Mouse (Mus musculus): ENCODE measurements at regions not wholly inside any gene's neighbourhood (a gene's known extent, or its start where the extent isn't known, plus 50 kb on each side); places are given as distances from the start of the nearest gene placed in this dataset.
A peak's percentile ranks its signal among the peaks of the same experiment; 100 is the strongest.

DNA sequence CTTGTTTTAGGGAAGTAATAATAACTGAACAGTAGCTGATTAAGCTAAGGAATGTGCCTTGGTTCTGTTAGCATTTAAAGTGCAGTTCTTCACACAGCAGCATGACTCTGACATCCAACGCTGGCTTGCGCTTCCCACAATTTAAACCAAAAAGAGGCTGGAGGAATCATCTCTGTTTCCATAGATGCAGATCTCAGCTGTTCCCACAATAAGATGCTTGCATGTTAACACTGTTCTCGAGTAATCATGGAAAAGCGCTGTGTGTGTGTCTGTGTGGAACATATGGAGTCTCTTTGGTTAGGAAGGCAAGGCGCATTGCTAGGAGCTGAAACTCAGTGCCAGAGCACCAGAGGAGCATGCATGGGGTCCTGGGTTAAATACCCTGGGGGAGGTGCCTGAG is 56.7 kb upstream of the Nudt7 start:
- H3K4me1 ChIP-seq (ENCODE audit: insufficient read depth, low read depth, low read length) = no peaks in the 10 kb centered on the region
- ATAC-seq (no peak), DNase-seq (ENCODE audit: low spot score) (no peak)
- H3K9me3 ChIP-seq (ENCODE audit: low read length) = no peaks in the 10 kb centered on the region
- no peak overlapping the region for H3K27ac ChIP-seq (ENCODE audit: low read length)
- H3K4me2 ChIP-seq (replicated peaks; ENCODE audit: low read depth, low read length) = no peak overlapping the region
- H3K9ac ChIP-seq (replicated peaks; ENCODE audit: low read depth) = no peak overlapping the region
- TF ChIP-seq EP300 (IDR thresholded peaks at IDR 0.05) (no peak), CTCF (IDR thresholded peaks at IDR 0.05) (no peak)
- H3K4me3 ChIP-seq (ENCODE audit: low read depth, low read length) = no peak overlapping the region
- 80% methylated on average over 5 of the region's 5 CpGs for WGBS
- H3K27me3 ChIP-seq (replicated peaks; ENCODE audit: insufficient read depth, low read length) = no peaks in the 10 kb centered on the region
- no peaks in the 10 kb centered on the region for H3K36me3 ChIP-seq (ENCODE audit: insufficient read depth, low read length)

DNA sequence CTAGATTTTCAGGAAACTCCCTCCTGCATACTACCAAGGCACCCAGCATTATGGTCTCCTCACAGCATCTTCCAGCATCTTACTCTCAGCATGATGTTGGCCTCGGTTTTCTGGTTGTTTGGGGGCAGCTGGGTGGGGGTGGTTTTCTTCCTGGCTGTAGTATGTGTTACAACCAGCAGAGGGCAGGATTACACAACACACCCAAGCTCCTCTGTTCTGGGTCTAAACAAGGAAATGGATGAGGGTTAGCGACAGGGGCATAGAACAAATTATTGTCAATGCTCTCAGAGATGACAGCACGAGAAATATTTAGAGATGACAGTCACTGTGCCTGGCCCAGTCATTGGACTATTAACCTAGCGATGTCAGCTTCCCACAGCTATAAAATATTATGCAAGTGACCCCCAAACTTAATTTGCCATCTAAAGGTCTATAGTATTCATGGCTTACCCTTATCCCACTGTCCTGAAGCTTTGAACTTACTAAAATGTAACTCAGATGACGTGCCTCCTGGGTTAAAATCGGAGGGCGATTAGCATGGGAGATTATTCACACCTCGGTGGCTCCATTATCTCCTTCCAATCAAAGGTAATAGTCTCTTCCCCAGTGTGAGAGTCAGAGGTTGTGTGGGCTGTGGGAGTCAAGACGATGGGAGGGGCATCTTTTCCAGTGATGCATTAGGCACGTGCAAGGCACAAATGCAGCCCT is 52.2 kb upstream of the Nudt7 start:
- Histone ChIP-seq H3K9me3 (ENCODE audit: low read length) (no peaks in the 10 kb centered on the region), H3K4me3 (ENCODE audit: low read depth, low read length) (no peak overlapping the region), H3K36me3 (ENCODE audit: insufficient read depth, low read length) (no peaks in the 10 kb centered on the region), H3K4me2 (replicated peaks; ENCODE audit: low read depth, low read length) (no peak overlapping the region), H3K27me3 (replicated peaks; ENCODE audit: insufficient read depth, low read length) (no peaks in the 10 kb centered on the region), H3K9ac (replicated peaks; ENCODE audit: low read depth) (no peak overlapping the region), H3K4me1 (ENCODE audit: insufficient read depth, low read depth, low read length) (no peaks in the 10 kb centered on the region), H3K27ac (ENCODE audit: low read length) (no peak overlapping the region)
- DNase-seq (ENCODE audit: low spot score) (peak; percentile 46), ATAC-seq (peak; percentile 50)
- TF ChIP-seq EP300 (IDR thresholded peaks at IDR 0.05) (no peak), CTCF (IDR thresholded peaks at IDR 0.05) (peak; percentile 88)
- 13% methylated on average over 10 of the region's 10 CpGs for WGBS

DNA sequence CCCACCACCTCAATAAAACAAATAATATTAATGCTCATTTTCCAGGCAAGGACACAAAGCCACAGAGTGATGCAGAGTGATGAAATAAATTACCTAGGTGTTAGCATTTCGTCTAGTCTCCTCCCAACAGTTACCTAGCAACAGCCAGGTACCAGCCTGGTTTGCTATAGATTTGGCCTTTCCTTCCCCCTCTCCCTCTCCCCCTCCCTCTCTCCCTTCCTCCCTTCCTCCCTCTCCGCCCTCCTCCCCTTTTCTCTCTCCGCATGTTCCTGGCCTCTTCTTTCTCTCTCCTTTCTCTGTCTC is 51.6 kb upstream of the Nudt7 start:
- no peak overlapping the region for H3K4me3 ChIP-seq (ENCODE audit: low read depth, low read length)
- no peak for TF ChIP-seq CTCF (IDR thresholded peaks at IDR 0.05)
- no peak for DNase-seq (ENCODE audit: low spot score)
- H3K9ac ChIP-seq (replicated peaks; ENCODE audit: low read depth) = no peak overlapping the region
- no peak overlapping the region for H3K27ac ChIP-seq (ENCODE audit: low read length)
- no peaks in the 10 kb centered on the region for H3K9me3 ChIP-seq (ENCODE audit: low read length)
- no peak for ATAC-seq
- no peaks in the 10 kb centered on the region for H3K36me3 ChIP-seq (ENCODE audit: insufficient read depth, low read length)
- H3K4me2 ChIP-seq (replicated peaks; ENCODE audit: low read depth, low read length) = no peak overlapping the region
- no peaks in the 10 kb centered on the region for H3K27me3 ChIP-seq (replicated peaks; ENCODE audit: insufficient read depth, low read length)
- no peaks in the 10 kb centered on the region for H3K4me1 ChIP-seq (ENCODE audit: insufficient read depth, low read depth, low read length)
- 69% methylated on average over 3 of the region's 3 CpGs for WGBS
